Mouse (Mus musculus) neural tube, embryonic 14.5 days (tissue): ENCODE measurements around the gene Akap8l. TPM values are rescaled to one million over a fixed set of nuclear protein-coding genes. Genes with fewer than 3 reads are reported as not detected.

Experiments
- ATAC-seq: fragments of 200-750 bp; cut with Nextera tagmentation; 2 replicates; pipeline ENCODE4 v1.8.0; 2017; ENCODE audit warnings: low read depth, mild to moderate bottlenecking, moderate TSS enrichment, moderate library complexity
- H3K27ac ChIP-seq: fragments of 300-500 bp; sonication (generic); 2 replicates; pipeline ENCODE4 v1.5.1; 2014; ENCODE audit warnings: low read depth, mild to moderate bottlenecking, control low read depth, low read length, moderate library complexity, mixed read lengths
- H3K27me3 ChIP-seq: fragments of 300-500 bp; sonication (generic); 2 replicates; pipeline ENCODE4 v1.6.1; 2014; ENCODE audit warnings: low read length; ENCODE audit not compliant: control insufficient read depth, insufficient read depth
- H3K36me3 ChIP-seq: fragments of 300-500 bp; sonication (generic); 2 replicates; pipeline ENCODE4 v1.6.1; 2014; ENCODE audit warnings: low read length, mixed read lengths; ENCODE audit not compliant: control insufficient read depth, insufficient read depth
- H3K4me1 ChIP-seq: fragments of 300-500 bp; sonication (generic); 2 replicates; pipeline ENCODE4 v1.6.1; 2014; ENCODE audit warnings: low read length; ENCODE audit not compliant: control insufficient read depth, insufficient read depth
- H3K4me2 ChIP-seq: fragments of 300-500 bp; sonication (generic); 2 replicates; pipeline ENCODE4 v1.6.1; 2014; ENCODE audit warnings: mild to moderate bottlenecking, low read depth, low read length, control low read depth
- H3K4me3 ChIP-seq: fragments of 300-500 bp; sonication (generic); 2 replicates; pipeline ENCODE4 v1.5.1; 2014; ENCODE audit warnings: low read depth, low read length, control low read depth, mixed read lengths
- H3K9ac ChIP-seq: fragments of 300-500 bp; sonication (generic); replicated peaks from 2 replicates; pipeline ENCODE4 v1.6.1; 2014; ENCODE audit warnings: low read depth, mild to moderate bottlenecking, control low read depth, low read length, mixed read lengths
- H3K9me3 ChIP-seq: fragments of 300-500 bp; sonication (generic); 2 replicates; pipeline ENCODE4 v1.6.1; 2016; ENCODE audit warnings: low read length; ENCODE audit not compliant: control insufficient read depth
- WGBS: fragments of 180-500 bp; shearing (Covaris S2); extraction: QIAGEN DNeasy Blood & Tissue Kit; methylation state at CpG from one replicate; pipeline ENCODE4 v1.1.7; 2014; 5-methylcytosine and 5-hydroxymethylcytosine counted together
- microRNA-seq: library from miRNA; unstranded; fragments of <30 nt; microRNA quantifications from one replicate; pipeline ENCODE4, GENCODE M21; 2016
- polyA plus RNA-seq: library from polyadenylated mRNA; unstranded; fragments of >200 nt; fragmentation: Nextera tagmentation; extraction: Ambion mirVana; gene quantifications from 2 replicates; pipeline ENCODE4 v1.2.1, GENCODE M21; 2014

The Akap8l gene
- polyA plus RNA-seq, 1 experiment from 2014 or later: 158 TPM

- H3K4me3 ChIP-seq: no peak overlapping the region
- H3K9me3 ChIP-seq: no peaks in the 10 kb centered on the region
- H3K9ac ChIP-seq: no peak overlapping the region
- 90% methylated on average over 3 of the region's 3 CpGs for WGBS
- H3K4me1 ChIP-seq: no peaks in the 10 kb centered on the region
- H3K36me3 ChIP-seq: no peaks in the 10 kb centered on the region
- H3K27ac ChIP-seq: no peak overlapping the region
- ATAC-seq: no peak
- H3K27me3 ChIP-seq: no peaks in the 10 kb centered on the region
- H3K4me2 ChIP-seq: no peak overlapping the region
These were observed 74.8 kb downstream of the Akap8l start for GRCm38 (mm10) chr17:32275568-32275967.

Small RNA genes within 50 kb of the gene (microRNA-seq; reads per million reads assigned to microRNA genes)
- gene Gm22201: not detected

Other genes starting within 250 kb of the Akap8l start
- 8.0 and 8.3 TPM in 2 replicates for gene Notch3, start 183.8 kb downstream of the Akap8l start, polyA plus RNA-seq
- gene Ephx3, start 161.1 kb downstream of the Akap8l start, polyA plus RNA-seq: 0.33 and 0.46 TPM in 2 replicates
- 82.2 and 89.5 TPM in 2 replicates for gene Brd4, start 65.9 kb downstream of the Akap8l start, polyA plus RNA-seq
- 58.4 and 67.0 TPM in 2 replicates for gene Akap8, start 29.4 kb downstream of the Akap8l start, polyA plus RNA-seq
- 46.2 and 46.8 TPM in 2 replicates for gene Wiz, start 38.8 kb upstream of the Akap8l start, polyA plus RNA-seq
- 0.41 and 0.42 TPM in 2 replicates for gene Rasal3, start 53.0 kb upstream of the Akap8l start, polyA plus RNA-seq
- not detected in 2 replicates for gene Pglyrp2, start 73.6 kb upstream of the Akap8l start, polyA plus RNA-seq
- 0.79 and 0.92 TPM in 2 replicates for gene Cyp4f39, start 102.1 kb upstream of the Akap8l start, polyA plus RNA-seq
- gene Cyp4f17, start 155.4 kb upstream of the Akap8l start, polyA plus RNA-seq: 12.1 and 13.1 TPM in 2 replicates
- gene Cyp4f16, start 186.0 kb upstream of the Akap8l start, polyA plus RNA-seq: 14.0 and 19.0 TPM in 2 replicates